In the genomic region with DNA sequence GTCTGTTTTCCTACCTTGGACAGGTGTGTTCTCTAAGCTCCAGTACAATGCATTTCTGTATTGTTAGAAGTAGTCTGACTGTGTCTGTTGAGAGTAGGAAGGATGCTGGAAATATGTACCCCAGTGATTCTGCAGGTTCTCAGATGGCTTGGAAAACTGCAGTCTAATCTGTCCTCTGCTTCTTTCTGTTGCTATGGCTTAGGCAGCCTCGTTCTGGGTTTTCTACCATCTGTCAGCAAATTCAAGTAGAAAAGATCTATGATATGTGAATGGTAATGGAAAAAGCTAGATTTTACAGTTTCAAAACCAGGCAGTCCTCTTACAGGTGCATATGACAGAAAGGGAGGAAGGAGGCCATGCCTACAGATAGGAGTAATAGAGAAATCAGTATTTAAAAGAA, we compare ENCODE assay signal across 17 mouse cellular contexts.
DNase-seq lines count a peak whose midpoint lies in the region; TF ChIP-seq lines count a peak whose summit lies in the region.
"Had no signal": no experiment of that assay in that cellular context is flagged by ENCODE, and none has a peak within 500 bp of the region (broad histone marks: within the 10 kb centered on the region; RNA-seq: fewer than 3 reads in every experiment).

No protein-coding gene starts in this region.

- intact Hi-C loops in left cerebral cortex, postnatal 4 days (cut with DNase I) = no loop called here

- peak; percentile 6 to 45 for DNase-seq in left cerebral cortex, adult 9 months (ENCODE audit: low spot score in 2 of 2)
- no peak for DNase-seq in left cerebral cortex, postnatal 4 days
- peak; percentile 70 to 73 for DNase-seq in layer of hippocampus, adult 2 months (ENCODE audit: low spot score in 2 of 2)
- peak; percentile 33 for DNase-seq in right cerebral cortex, adult 18-20 months
- no peak for DNase-seq in kidney, postnatal 10 days
- DNase-seq in embryo, embryonic 10.5 days (ENCODE audit: low spot score) = no peak
- DNase-seq in heart, adult 11 months = no peak
- DNase-seq: cerebellum, adult 2 months; embryo, embryonic 11 days; gastrocnemius, postnatal 36 days; kidney, postnatal 25 days; liver, embryonic 13.5 days; thymus, postnatal 14 days had no signal

- H3K4me3 ChIP-seq in layer of hippocampus, adult 2 months = no peak overlapping the region
- H3K4me3 ChIP-seq: heart, embryonic 15.5 days; hindbrain, embryonic 12.5 days; liver, embryonic 13.5 days; megakaryocyte, embryonic 14.5 days; neural tube, embryonic 13.5 days had no signal

- H3K27ac ChIP-seq in layer of hippocampus, adult 2 months = peak overlapping the region; percentile 77
- H3K27ac ChIP-seq: heart, embryonic 15.5 days; hindbrain, embryonic 12.5 days; liver, embryonic 13.5 days; neural tube, embryonic 13.5 days had no signal

- TF ChIP-seq CTCF in layer of hippocampus, adult 2 months (conservative IDR thresholded peaks at IDR 0.05) = no peak

Comparison
In these comparisons a context has a peak if more than half of its experiments do, and no peak if none do; other contexts are left out.
1. DNase-seq: peak in left cerebral cortex, adult 9 months (2 of 2), layer of hippocampus, adult 2 months (2 of 2) and right cerebral cortex, adult 18-20 months (single experiment); none in left cerebral cortex, postnatal 4 days (single experiment), kidney, postnatal 10 days (single experiment), embryo, embryonic 10.5 days (single experiment) and heart, adult 11 months (single experiment).